Mouse (Mus musculus): ENCODE results near the gene Ugcg.

Ugcg gene

GRCm38 (mm10) chr4:59188802-59189545 lies at the start of gene Ugcg:
Gene Ugcg (plus strand): TSS chr4:59189257.
- DNase-seq (ENCODE audit: low spot score) = peak; percentile 89

- no peak for DNase-seq (ENCODE audit: low spot score)
These were observed 40.0 kb upstream of the Ugcg start for GRCm38 (mm10) chr4:59149043-59149442.

- no peak for DNase-seq (ENCODE audit: low spot score)
These were observed 38.1 kb upstream of the Ugcg start for GRCm38 (mm10) chr4:59150907-59151306.

DNA sequence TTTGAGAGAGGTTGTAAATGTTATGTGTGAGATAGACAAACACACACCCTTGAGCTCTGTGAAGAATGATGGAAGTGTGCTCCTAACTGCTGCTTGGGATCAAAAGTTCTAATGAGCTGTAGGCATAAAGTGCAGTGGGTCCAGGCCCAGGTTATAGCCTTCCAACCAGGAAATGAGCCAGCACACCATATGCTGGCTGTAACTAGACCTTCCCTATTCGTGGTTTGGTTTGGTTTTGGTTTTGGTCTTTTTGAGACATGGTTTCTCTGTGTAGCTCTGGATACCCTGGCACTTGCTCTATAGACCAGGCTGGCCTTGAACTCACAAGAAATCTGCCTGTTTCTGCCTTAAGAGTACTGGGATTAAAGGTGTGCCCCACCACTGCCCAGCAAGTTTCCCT lies 37.1 kb upstream of the Ugcg start:
- DNase-seq (ENCODE audit: low spot score) = no peak

GRCm38 (mm10) chr4:59156897-59157592 lies 32.0 kb upstream of the Ugcg start:
- no peak for DNase-seq (ENCODE audit: low spot score)

GRCm38 (mm10) chr4:59157654-59158053 lies 31.4 kb upstream of the Ugcg start:
- no peak for DNase-seq (ENCODE audit: low spot score)

GRCm38 (mm10) chr4:59160289-59160688 lies 28.8 kb upstream of the Ugcg start:
- DNase-seq (ENCODE audit: low spot score) = no peak

- no peak for DNase-seq (ENCODE audit: low spot score)
These were observed 27.9 kb upstream of the Ugcg start for GRCm38 (mm10) chr4:59160959-59161670.

DNA sequence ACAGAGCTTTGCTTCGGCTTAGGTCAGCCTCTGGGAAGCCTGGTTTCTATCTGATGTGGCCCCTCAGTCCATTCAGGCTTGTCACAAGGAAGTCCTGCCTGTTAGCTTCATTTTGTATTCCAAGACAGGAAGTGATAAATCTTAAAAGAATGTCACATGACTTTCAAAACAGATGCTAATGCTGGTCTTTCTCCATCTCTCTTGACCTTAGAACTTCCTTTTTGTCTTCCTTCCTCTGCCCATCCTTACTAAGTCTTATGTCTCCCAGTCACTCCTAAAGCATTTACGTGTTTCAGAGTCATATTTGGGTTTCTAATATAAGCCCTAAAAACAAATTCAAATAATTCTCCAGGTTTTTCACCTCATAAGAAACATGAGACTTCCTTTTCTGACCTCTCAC lies 25.0 kb upstream of the Ugcg start:
- DNase-seq (ENCODE audit: low spot score) = no peak

DNA sequence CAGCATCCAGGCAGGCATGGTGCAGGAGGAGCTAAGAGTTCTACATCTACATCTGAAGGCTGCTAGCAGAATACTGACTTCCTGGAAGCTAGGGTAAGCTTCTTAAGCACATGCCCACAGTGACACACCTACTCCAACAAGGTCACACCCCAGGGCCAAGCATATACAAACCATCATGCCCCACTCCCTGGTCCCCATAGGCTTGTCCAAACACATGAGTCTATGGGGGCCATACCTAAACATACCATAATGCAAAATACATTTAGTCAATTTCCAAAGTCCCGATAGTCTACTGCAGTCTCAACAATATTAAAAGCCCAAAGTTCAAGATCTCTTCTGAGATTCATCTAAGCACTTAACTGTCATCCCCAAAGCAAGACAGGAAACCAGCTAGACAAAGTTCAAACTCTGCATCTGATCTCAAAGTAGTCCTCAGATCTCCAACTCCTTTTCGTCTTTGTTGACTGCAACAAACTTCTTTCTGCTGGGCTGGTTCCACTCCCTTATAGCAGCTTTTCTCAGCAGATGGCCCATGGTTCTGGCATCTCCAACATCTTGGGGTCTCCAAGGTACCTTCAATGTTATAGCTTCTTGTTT lies 21.7 kb upstream of the Ugcg start:
- DNase-seq (ENCODE audit: low spot score) = no peak

DNA sequence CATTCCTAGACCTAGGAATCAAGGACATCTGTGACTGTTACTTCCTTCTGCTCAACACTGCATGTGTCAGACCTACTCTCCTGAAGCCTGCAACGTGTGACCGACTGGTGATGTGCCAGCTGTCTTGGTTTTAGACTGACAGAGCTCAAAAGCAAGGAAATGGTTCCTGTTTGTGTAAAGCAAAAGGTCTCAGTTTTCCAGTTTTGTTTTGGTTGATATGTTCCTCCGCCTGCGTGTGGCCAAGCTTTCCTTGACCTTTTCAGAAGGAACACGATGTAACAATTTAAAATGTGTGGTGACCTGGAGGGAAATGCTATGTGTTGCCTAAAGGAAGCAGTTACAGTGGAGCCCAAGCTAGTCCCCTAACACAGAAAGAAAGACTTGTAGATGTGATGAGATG lies 19.1 kb upstream of the Ugcg start:
- no peak for DNase-seq (ENCODE audit: low spot score)

DNA sequence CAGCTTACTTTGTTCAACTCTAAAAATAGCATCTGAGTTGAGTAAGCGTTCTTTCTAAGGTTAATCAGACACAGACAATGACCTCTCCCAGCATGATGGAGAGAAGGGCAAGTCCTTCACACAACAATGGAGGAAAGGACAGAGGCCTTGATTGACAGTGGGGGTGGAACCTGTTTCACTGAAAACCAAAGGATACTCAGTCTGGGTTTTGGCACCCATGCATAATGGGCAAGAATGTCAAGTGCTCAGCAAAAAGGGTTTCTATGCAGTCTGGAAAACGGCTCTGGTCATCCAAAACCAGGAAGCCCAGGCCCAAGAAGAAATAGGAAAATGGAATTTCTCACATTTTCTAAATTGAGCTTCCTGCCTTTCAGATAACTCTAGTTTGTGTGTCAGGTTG lies 16.4 kb upstream of the Ugcg start:
- peak; percentile 34 for DNase-seq (ENCODE audit: low spot score)

DNA sequence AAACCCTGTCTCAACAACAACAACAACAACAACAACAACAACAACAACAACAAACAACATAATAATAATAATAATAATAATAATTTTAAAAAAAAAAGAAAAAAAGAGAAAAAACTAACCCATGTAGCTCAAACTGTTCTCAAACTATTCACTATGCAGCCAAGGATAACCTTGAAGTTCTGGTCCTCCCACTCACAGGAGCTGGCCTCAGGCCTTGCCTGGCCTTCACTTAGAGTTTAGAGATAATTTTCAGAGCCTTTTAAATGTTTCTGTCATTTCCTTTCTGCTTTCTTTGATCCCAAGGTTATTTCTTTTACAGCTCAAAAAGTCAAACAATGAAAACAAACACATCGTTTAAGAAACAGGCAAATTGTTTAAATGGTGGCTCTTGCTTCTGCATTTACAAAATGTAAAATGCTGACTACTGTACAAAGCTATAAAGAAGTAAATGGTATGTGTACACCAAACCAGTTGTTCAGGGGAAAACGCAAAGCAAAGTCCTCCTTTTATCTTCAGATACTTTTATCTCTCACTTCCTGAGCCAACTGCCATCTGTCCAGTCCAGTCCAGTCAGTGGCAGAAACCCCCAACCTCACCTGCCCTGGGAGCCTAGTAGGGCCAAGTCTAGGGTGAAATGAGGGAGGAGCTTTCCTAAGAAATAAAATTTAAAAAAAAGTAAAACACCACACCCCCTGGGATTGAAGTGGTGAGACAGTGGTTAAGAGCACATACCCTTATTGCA lies 15.7 kb upstream of the Ugcg start:
- DNase-seq (ENCODE audit: low spot score) = no peak

DNA sequence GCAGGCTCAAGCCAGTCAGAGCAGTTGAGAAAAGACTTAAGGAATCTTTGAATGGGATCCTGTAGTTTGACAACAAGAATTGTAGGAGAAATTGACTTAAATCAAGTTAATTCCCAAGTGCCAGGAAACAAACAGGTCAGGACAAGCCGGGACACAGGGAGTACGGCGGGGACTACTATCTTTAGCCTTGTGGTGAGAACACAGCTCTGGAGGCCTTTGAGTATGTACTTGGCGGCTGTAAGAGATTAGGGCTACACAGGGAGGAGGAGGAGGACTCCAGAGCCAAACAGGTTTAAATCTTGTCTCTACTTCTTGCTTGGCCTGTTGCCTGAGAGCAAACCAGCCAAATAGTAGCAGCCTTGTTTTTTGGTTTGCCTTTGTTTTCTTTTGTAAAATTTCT lies 14.1 kb upstream of the Ugcg start:
- no peak for DNase-seq (ENCODE audit: low spot score)

DNA sequence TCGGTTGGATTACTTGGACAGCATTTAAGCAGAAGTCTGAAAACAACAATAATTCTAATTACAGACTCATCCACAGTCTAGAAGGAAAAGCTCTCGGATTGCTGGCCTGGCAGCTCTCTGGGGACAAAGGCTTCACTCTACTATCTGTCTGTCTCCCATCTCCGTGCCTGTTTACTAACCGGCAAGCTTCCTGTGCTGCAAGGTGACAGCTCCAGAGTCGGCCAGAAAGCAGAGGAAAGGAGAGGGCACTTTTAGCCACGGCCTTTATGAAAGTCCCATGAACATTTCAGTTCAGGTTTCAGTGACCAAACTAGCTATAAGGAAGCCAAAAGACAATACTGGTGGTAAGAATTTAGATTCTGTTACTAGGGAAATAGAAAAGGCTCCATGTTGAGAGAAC lies 13.1 kb upstream of the Ugcg start:
- DNase-seq (ENCODE audit: low spot score) = no peak

DNA sequence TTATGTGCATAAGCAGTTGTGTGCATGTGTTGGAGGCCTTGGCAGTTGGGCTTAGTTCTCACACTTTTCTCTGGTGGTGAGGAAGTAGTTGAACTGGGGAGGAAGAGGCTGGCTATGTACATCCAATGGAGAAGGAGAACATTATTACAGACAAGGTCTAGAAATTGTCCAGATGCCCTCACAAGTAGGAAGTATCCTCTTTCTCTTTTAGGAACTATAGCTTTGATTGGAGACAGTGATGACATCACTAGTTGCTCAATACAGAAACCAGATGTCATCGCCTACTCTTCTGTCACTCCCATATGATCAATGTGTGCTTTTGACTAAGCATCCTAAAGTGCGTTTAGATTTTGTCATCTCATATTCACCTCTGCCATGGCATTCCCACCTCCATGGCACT lies 11.5 kb upstream of the Ugcg start:
- DNase-seq (ENCODE audit: low spot score) = no peak

GRCm38 (mm10) chr4:59181320-59182271 lies 7.5 kb upstream of the Ugcg start:
- DNase-seq (ENCODE audit: low spot score) = no peak

GRCm38 (mm10) chr4:59185671-59186070 lies 3.4 kb upstream of the Ugcg start:
- no peak for DNase-seq (ENCODE audit: low spot score)

DNA sequence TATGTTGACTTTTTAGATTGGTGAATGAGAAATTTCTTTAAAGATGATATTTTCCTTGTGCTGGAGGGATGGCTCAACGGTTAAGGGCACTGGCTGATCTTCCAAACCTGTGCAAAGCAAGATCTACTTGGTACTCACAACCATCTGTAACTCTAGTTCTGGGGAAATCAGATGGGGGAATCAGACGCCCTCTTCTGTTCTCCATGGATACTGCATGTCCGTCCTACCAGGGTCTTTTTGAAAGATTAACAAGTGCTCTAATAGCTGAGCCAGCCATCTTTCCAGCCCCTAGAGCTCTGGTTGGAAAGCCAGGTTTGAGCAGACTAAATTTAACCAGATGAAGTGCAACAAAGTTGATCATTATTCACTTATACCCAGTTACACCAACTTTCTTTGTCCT lies 1.8 kb upstream of the Ugcg start:
- DNase-seq (ENCODE audit: low spot score) = peak; percentile 87

DNA sequence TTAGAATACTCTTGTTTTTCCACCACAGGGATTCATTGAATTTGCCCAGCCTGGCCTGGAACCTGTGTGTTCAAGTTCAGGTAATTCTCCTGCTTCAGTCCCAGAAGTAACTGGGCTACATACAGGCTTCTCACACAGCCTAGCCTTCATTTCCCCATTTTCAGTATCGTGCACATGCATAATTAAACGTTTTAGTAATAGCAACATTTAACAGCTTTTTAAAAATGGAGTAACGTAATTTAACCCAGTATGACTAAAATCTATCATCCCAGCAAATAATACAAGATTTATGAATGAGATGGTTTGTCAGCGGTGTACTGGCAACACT lies 619 bp upstream of the Ugcg start:
- DNase-seq (ENCODE audit: low spot score) = no peak

All from embryo, embryonic 10.5 days (tissue).